Mouse (Mus musculus) thymus, adult 2 months (tissue): Measurements from ENCODE around the gene Ccdc33.

Experiments
- CTCF ChIP-seq: fragments of 200-500 bp; IDR thresholded peaks from 2 replicates; pipeline ENCODE4 v1.5.1; 2012; ENCODE audit warnings: mild to moderate bottlenecking, control low read depth, low read length, moderate library complexity, borderline replicate concordance; ENCODE audit not compliant: control insufficient read depth, poor library complexity, insufficient read depth; ENCODE audit errors: extremely low read depth
- POLR2A ChIP-seq: fragments of 200-500 bp; IDR thresholded peaks from 2 replicates; pipeline ENCODE4 v1.6.1; 2012; ENCODE audit warnings: mild to moderate bottlenecking, low read length, control low read depth, moderate library complexity; ENCODE audit not compliant: control insufficient read depth, poor library complexity, insufficient read depth; ENCODE audit errors: extremely low read depth

DNA sequence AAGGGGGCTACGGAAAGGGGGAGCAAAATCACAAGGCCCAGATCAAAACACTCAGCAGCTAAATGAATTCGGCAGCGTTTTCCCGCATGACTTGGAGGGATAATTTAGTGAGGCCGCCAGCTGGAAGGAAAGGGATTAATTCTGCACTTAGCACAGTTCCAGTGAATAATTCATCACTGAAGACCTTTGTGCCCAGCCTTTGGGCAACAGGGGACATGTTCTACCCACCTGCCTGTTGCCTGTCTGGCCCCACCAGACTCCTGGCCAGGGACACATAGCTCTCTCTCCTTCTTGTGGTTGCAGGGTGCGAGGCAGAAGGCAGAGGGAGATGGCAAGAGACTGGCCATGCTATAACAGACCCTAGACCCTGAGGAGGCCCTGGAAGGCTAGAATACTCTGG is 53.1 kb downstream of the Ccdc33 start:
- TF ChIP-seq CTCF, result no peak
- no peak for TF ChIP-seq POLR2A
